Mouse (Mus musculus): ENCODE measurements around the gene Ppard.

Gene Ppard

GRCm38 (mm10) chr17:28224615-28225014 lies 7.9 kb upstream of the Ppard start:
- no peak for DNase-seq

GRCm38 (mm10) chr17:28226014-28226413 lies 6.5 kb upstream of the Ppard start:
- peak; percentile 93 to 95 for DNase-seq

DNA sequence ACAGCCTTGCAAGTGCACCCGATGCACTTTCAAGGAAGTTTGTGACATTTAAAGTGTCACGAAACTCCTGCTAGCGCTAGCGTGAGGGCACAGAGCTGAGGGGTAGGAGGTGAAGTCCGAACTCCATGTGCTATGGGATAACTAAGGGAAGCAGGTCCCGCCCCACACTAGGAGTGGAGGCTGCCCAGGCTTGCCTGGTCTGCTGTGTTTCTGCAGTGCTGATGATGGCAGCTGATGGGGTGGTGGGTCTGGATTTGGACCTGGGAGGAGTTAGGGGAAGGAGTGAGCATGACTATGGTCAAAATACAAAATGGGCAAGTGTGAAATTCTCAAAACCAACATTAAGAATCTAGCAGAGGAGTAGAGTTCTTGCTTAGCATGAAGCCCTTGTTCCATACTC lies 2.0 kb upstream of the Ppard start:
- no peak for DNase-seq

DNA sequence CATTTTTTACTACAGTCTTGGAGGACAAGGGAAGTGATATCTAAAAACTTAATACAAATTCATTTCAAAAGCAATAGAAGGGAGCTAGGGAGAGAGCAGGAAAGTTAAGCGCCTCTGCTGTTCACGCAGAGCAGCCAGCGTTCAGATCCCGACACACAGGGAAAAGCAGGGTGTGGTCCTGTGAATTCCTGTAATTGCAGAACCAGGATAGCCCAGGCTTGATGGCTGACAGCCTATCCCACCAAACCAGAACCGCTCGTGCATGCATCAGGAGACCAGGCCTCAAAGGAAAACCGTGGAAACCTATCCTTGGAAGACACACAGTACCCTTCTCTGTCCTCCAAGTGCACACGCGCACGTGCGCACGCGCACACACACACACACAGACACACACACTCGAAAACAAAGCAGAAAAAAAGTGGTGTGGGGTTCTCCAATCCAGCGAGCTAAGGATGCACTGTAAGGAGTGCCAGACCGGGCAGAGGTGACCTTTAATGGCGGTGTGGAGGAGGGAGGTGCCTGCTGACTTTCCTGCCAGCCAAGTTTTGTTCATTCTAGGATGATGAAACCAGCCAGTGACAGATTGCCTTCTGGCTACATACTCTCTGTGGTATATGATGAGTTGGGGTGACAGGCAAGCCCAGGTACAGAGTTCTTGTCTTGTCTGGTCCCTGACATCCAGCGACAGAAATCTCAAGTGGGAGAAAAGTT lies 1.3 kb upstream of the Ppard start:
- no peak for DNase-seq

- DNase-seq = peak; percentile 56 to 57
Observed at GRCm38 (mm10) chr17:28233091-28233731, 711 bp downstream of the Ppard start.

GRCm38 (mm10) chr17:28234641-28235040 lies 2.1 kb downstream of the Ppard start:
- no peak for DNase-seq

GRCm38 (mm10) chr17:28235982-28236635 lies 3.6 kb downstream of the Ppard start:
- no peak for DNase-seq

DNA sequence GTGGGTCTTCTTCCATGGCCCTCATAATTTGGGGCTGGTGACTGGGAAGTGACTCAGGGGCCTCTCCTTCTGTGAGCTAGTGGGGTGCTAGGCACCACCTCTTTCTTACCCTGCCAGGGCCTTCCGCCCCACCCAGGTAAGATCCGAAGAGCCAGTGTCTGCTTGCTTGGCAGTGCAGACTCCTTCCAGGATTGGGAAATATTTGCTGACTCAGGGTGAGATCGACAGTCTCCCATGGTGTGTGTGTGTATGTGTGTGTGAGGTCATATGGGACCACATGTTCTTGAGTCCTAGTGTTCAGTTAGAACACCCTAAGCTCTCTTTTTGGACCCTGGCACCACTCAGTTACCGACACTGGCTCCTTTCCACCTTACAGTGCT lies 4.1 kb downstream of the Ppard start:
- no peak for DNase-seq

DNA sequence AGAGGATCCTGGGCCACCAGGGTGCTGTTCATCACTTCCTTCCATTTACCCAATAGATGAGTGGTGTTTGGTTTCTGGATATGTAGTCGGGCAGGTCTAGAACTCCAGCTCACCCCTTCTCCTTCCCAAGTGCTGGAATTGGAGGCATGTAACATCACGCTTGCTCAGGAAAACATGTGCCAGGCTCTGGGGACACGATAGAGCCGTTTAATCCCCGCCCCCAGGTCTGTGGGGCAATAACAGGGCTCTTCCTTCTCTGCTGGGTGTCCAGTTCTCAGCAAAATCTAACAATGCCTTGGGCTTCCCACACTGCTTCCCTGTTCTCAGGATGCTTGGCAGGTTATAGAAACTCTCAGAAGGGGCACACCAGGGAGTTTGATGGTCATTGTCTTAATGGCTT lies 4.9 kb downstream of the Ppard start:
- no peak for DNase-seq

DNA sequence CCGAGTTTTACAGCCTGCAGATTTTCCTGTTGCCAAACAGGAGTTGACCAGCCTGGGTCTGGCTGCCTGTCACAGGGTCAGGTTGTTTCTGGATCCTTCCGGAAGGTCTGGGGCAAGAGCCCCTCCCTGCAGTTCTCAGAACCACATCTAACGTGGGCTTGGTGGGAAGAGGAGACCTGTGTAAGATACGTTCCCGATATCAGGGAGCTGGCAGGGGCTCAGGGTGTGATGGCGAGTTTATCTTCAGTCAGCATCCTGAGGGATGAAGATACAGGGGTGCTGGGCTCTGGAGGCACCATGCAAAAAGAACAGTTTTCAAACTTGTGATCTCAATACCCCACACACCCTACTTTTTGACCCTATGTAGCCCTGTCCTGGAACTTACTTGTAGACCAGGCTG lies 5.4 kb downstream of the Ppard start:
- DNase-seq = no peak

GRCm38 (mm10) chr17:28240846-28241245 lies 8.3 kb downstream of the Ppard start:
- DNase-seq = no peak

- DNase-seq = peak; percentile 68 to 82
Observed at GRCm38 (mm10) chr17:28242296-28242695, 9.8 kb downstream of the Ppard start.

DNA sequence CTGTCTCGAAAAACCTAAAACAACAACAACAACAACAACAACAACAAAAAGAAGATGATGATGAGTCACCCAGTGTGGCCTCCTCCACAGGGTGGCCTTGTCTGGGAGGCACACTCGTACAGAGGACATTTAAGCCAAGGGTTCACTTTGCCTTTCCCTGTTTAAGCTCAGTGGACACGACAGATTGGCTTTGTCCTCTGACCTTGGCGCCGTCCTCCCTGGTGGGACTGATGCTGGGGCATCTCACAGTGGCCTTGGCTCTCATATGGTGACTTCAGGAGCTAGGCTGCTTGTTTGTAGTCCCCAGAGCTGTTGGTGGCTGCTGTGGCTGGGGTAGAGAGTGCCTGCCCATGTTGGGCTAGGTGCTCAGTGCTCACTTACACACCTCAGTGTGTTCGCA lies 11.7 kb downstream of the Ppard start:
- DNase-seq = no peak

- DNase-seq = no peak
Observed at GRCm38 (mm10) chr17:28244714-28245113, 12.2 kb downstream of the Ppard start.

DNA sequence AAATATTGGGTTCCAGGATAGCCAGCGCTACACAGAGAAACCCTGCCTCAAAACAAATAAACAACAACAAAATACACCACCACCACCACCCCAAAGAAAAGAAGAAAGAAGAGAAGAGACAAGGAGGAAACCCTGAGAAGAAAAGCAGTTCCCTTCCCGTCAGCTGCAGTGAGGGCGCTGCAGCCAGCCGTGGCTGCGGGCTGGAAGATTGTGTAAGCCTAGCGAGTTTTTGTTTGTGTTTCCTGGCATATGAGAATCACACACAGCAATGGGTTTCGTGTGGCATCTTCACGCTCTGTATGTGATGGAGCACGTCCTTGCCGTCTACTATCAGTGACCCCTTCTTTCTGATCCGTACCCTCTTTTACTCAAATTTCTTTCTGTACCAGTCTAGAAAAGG lies 14.1 kb downstream of the Ppard start:
- no peak for DNase-seq

GRCm38 (mm10) chr17:28247613-28248012 lies 15.1 kb downstream of the Ppard start:
- DNase-seq = peak; percentile 58 to 59

GRCm38 (mm10) chr17:28249062-28249461 lies 16.6 kb downstream of the Ppard start:
- no peak for DNase-seq

GRCm38 (mm10) chr17:28251579-28252280 lies 19.2 kb downstream of the Ppard start:
- DNase-seq = no peak

GRCm38 (mm10) chr17:28252281-28252648 lies 19.8 kb downstream of the Ppard start:
- DNase-seq = no peak

DNA sequence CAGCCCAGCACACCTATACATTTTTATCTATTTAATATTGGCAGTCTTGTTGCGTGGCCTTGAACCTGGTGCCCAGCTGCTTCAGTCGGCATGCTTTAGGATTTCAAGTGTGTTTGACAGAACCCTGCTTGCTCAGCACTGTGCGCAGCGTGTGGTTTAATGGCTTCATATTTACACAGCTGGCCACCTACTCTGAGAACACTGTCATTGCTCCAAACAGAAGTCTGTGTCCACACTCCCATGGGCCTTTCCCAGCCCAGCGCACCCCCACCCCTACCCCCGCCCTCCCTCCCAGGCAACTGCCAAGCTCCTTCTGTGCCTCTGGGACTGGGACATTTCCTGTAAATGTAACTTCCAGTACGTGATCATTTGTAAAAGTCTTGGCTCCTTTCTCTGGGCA lies 20.7 kb downstream of the Ppard start:
- DNase-seq = peak in 1 of 2 experiments; percentile 58

DNA sequence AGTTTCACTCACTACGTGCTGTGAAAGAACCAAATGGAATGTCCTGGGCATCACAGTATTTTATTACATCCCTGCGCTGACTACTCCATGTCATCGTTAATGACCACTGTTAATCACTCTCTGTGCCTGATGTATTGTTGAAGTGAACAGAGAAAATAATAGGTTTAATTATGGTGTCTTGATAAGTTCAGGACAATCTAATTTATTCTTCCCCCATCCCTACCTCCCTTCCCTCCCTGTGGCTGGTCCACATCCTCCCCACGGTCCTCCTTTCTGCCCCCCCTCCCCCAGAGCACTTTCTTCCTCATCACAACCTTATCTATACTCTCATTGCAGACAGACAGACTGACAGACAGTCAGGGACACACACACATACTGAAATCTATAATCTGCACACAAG lies 22.3 kb downstream of the Ppard start:
- DNase-seq = no peak

GRCm38 (mm10) chr17:28255651-28256050 lies 23.2 kb downstream of the Ppard start:
- no peak for DNase-seq

GRCm38 (mm10) chr17:28256651-28257328 lies 24.3 kb downstream of the Ppard start:
- peak; percentile 70 to 75 for DNase-seq
